Mouse (Mus musculus): ENCODE results near the gene Pmel. TPM values are rescaled to one million over a fixed set of nuclear protein-coding genes. Genes with fewer than 3 reads are reported as not detected.
A peak's percentile ranks its signal among the peaks of the same experiment; 100 is the strongest.

Gene Pmel
- polyA plus RNA-seq, 1 experiment from 2014 or later, result 4.0 TPM

DNA sequence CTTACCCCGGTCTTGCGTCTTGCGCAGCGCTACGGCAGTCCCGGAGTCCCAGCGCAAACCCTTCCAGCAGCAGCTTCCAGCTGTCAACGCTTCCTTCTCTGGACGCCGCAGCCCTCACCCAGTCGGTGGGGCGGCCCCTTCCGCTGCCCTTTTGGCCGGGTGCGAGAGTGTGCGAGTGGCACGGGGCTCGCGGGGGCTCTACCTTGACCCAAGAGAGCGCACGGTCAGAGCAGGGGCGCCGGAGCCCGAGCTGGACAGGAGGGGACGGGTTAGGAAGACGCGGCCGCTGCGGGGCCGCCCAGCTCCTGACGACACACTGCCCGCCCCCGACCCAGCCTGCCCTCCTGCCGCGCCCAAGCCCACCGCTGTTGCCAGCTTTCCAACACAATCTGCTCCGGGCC is 39.8 kb downstream of the Pmel start:
- Histone ChIP-seq H3K36me3 (ENCODE audit: control insufficient read depth, insufficient read depth, low read length) (no peaks in the 10 kb centered on the region), H3K9ac (ENCODE audit: low read length) (peak overlapping the region; percentile 72), H3K27ac (ENCODE audit: low read depth, low read length) (no peak overlapping the region), H3K4me1 (ENCODE audit: control insufficient read depth, insufficient read depth, low read length) (peaks cover 3% of the 10 kb centered on the region; the same call in 1 of the 2 replicates), H3K4me2 (ENCODE audit: low read depth) (peak overlapping the region; percentile 95), H3K4me3 (ENCODE audit: low read depth, low read length) (peak overlapping the region; percentile 55), H3K9me3 (ENCODE audit: control insufficient read depth, low read length) (no peaks in the 10 kb centered on the region), H3K27me3 (ENCODE audit: control insufficient read depth, insufficient read depth, low read length) (peaks cover 23% of the 10 kb centered on the region)
- peak; percentile 54 for DNase-seq (ENCODE audit: low spot score)
- no peak for ATAC-seq (ENCODE audit: insufficient read depth, low FRiP score, low TSS enrichment)
- under 1% methylated on average over 35 of the region's 37 CpGs for WGBS

DNA sequence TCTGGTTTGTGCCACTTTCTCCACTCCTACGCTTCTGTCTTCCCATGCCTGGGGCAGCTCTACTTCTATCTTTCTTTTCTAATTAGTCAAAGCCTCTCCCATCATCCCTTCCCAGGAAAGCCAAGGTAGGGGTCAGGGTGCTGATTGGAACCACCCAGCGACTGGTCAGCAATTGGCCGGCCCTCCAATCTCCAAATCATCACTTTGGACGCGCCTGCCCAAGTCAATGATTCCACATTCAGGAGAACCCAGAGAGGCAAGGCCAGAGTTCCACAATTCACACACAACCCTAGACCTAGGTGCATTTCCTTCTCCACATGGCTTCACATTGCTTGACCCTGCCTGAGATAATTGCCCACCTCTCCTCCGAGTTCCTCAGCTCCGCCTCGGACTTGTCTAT is 40.2 kb downstream of the Pmel start:
- H3K9ac ChIP-seq (ENCODE audit: low read length), result peak overlapping the region; percentile 72
- ATAC-seq (ENCODE audit: insufficient read depth, low FRiP score, low TSS enrichment), result no peak
- no peak overlapping the region for H3K27ac ChIP-seq (ENCODE audit: low read depth, low read length)
- peak; percentile 14 for DNase-seq (ENCODE audit: low spot score)
- peaks cover 7% of the 10 kb centered on the region; the same call in 1 of the 2 replicates for H3K4me1 ChIP-seq (ENCODE audit: control insufficient read depth, insufficient read depth, low read length)
- no peaks in the 10 kb centered on the region for H3K9me3 ChIP-seq (ENCODE audit: control insufficient read depth, low read length)
- H3K4me2 ChIP-seq (ENCODE audit: low read depth), result peak overlapping the region; percentile 95
- peak overlapping the region; percentile 55 for H3K4me3 ChIP-seq (ENCODE audit: low read depth, low read length)
- H3K27me3 ChIP-seq (ENCODE audit: control insufficient read depth, insufficient read depth, low read length), result peaks cover 23% of the 10 kb centered on the region
- 15% methylated on average over 8 of the region's 8 CpGs for WGBS
- H3K36me3 ChIP-seq (ENCODE audit: control insufficient read depth, insufficient read depth, low read length), result no peaks in the 10 kb centered on the region

DNA sequence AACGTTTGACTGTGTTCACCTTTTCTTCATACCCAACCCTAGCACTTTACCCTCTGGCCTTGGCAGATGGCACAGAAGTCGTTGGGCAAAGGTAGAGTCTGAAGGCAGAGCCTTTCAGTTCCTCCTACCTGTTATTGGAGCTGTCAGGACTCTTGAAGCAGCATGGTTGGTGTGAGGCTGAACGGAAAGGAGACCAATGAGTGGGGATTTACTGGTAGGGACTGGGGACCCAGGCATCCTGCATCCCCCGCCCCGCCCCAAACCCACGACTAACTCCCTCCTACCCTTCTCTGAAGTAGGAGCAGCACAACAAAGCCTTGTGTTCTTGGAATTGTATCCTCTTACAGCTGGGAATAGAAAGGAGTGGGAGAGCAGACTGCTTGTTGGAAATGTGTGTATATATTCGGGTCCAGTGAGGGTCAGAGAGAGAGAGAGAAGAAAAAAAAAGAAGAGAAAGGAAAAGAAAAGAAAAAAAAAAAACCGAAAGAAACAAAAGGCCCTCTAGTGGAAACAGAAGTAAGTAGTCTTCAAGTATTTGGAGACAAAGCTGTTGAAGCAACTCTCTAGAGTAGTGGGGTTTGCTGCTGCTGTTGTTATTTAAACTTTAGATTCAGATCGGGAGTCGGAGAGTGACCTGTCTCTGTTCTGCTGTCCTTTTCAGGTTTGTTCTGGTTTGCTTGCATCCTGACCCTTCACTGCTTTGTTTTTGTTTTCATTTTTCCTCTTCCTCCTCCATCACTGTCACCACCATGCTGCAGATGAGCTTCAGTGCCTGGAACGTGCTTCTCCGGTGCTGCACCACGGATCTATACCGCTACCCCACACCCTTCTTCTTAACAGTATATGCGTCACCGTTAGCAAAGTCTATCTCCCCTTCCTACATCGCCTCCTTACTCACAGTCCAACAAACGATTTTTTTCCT is 40.9 kb downstream of the Pmel start, which contains the start of gene Dgka:
Gene Dgka (minus strand): TSS at position 176 of the 922 bp plus-strand sequence.
- Histone ChIP-seq H3K36me3 (ENCODE audit: control insufficient read depth, insufficient read depth, low read length) (no peaks in the 10 kb centered on the region), H3K9me3 (ENCODE audit: control insufficient read depth, low read length) (no peaks in the 10 kb centered on the region), H3K27me3 (ENCODE audit: control insufficient read depth, insufficient read depth, low read length) (peaks cover 23% of the 10 kb centered on the region), H3K9ac (ENCODE audit: low read length) (peak within 1 kb of the TSS; percentile 72), H3K4me2 (ENCODE audit: low read depth) (peak within 1 kb of the TSS; percentile 95), H3K4me1 (ENCODE audit: control insufficient read depth, insufficient read depth, low read length) (peaks cover 12% of the 10 kb centered on the region), H3K27ac (ENCODE audit: low read depth, low read length) (no peak within 1 kb of the TSS), H3K4me3 (ENCODE audit: low read depth, low read length) (peak within 1 kb of the TSS; percentile 55)
- ATAC-seq (ENCODE audit: insufficient read depth, low FRiP score, low TSS enrichment), result no peak
- DNase-seq (ENCODE audit: low spot score), result no peak
- 21% methylated on average over 18 of the region's 18 CpGs for WGBS

DNA sequence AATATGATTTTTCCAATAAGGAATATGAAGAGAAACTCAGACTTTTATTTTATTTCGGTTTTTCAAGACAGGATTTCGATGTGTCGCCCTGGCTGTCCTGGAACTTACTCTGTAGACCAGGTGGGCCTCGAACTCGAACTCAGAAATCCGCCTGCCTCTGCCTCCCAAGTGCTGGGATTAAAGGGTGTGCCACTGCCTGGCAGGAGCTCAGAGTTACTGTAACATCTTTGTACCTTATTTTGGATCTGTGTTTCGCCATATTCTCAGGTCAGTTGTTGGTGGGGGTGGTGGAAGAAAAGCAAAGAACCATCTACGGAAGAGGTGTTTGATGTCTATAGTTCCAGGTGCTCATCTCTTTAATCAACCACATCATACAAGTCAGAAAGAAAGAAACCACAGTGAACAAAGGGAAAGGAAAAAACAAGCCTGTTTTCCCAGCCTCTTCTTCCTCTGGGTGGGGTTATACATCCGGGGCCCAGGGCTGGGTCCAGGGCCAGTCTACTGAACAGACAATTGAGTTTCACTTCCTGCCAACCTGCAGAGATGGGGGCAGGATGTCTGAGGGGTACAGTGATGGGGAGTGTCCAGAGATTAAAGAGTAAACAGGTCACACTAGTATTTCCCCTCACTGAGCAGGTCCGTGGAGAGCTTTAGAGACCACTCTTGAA is 42.1 kb downstream of the Pmel start:
- H3K27me3 ChIP-seq (ENCODE audit: control insufficient read depth, insufficient read depth, low read length), result peaks cover 23% of the 10 kb centered on the region
- H3K4me3 ChIP-seq (ENCODE audit: low read depth, low read length), result no peak overlapping the region
- ATAC-seq (ENCODE audit: insufficient read depth, low FRiP score, low TSS enrichment) (no peak), DNase-seq (ENCODE audit: low spot score) (no peak)
- no peaks in the 10 kb centered on the region for H3K9me3 ChIP-seq (ENCODE audit: control insufficient read depth, low read length)
- no peak overlapping the region for H3K9ac ChIP-seq (ENCODE audit: low read length)
- H3K4me1 ChIP-seq (ENCODE audit: control insufficient read depth, insufficient read depth, low read length), result peaks cover 12% of the 10 kb centered on the region
- 95% methylated on average over 10 of the region's 10 CpGs for WGBS
- H3K27ac ChIP-seq (ENCODE audit: low read depth, low read length), result no peak overlapping the region
- no peaks in the 10 kb centered on the region for H3K36me3 ChIP-seq (ENCODE audit: control insufficient read depth, insufficient read depth, low read length)
- no peak overlapping the region for H3K4me2 ChIP-seq (ENCODE audit: low read depth)

DNA sequence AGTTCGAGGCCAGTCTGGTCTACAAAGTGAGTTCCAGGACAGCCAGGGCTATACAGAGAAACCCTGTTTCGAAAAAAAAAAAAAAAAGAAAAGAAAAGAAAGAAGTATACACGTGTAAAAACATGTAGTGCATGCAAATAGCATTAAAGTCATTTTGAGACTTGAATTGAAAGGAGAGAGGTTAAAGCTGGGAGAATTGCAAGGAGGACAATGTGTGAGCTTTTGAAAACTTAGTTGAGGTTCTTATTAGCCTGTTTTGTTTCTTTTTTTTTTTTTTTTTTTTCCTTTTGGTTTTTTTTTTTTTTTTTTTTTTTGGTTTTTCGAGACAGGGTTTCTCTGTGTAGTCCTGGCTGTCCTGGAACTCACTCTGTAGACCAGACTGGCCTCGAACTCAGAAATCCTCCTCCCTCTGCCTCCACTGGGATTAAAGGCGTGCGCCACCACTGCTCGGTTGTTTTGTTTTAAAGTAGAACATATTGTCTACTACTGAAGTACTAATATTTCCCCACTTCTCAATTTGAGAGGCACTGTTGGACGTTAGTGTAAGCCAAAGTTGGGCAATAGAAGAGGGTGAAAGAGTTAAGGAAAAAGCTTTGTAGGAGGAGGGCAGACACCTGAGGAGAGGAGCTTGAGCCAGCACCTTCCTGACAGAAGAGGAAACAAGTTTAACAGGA is 43.1 kb downstream of the Pmel start:
- Histone ChIP-seq H3K9ac (ENCODE audit: low read length) (peak overlapping the region; percentile 78), H3K4me2 (ENCODE audit: low read depth) (peak overlapping the region; percentile 62), H3K36me3 (ENCODE audit: control insufficient read depth, insufficient read depth, low read length) (no peaks in the 10 kb centered on the region), H3K4me1 (ENCODE audit: control insufficient read depth, insufficient read depth, low read length) (peaks cover 12% of the 10 kb centered on the region), H3K27me3 (ENCODE audit: control insufficient read depth, insufficient read depth, low read length) (peaks cover 21% of the 10 kb centered on the region), H3K27ac (ENCODE audit: low read depth, low read length) (peak overlapping the region; percentile 86; the same call in 1 of the 2 replicates), H3K9me3 (ENCODE audit: control insufficient read depth, low read length) (no peaks in the 10 kb centered on the region), H3K4me3 (ENCODE audit: low read depth, low read length) (peak overlapping the region; percentile 72)
- whole genome bisulfite sequencing, result 53% methylated on average over 8 of the region's 9 CpGs
- ATAC-seq (ENCODE audit: insufficient read depth, low FRiP score, low TSS enrichment) (no peak), DNase-seq (ENCODE audit: low spot score) (peak; percentile 19)

DNA sequence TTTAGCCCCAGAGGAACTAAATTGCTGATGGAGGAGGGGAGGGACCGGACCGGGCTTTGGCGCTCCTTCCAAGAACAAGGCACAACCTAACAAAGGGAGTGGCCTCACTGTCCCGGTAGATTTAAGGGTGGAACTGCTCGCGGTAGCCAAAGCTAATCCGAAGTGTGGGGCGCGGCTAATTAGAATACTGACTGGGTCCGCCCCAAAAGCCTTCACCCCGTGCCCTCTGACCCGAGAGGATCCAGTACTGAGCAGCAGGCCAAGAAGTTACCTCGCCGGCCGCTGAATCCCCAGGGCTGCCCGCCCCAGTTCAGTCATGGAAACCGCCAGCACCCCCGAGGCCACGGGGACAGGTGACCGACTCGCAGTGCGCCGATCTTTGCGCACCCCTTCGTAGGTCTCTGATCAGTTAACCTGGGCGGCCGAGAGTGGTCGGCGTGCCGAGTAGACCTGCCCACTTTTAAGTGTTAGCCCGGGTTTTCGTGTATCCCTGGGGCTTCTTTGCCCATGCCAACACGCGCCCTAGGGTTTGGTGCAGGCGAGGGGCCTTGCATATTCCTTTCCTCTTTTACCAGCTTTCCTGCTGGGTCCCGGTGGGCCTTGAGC is 43.8 kb downstream of the Pmel start, which contains the start of gene Pym1:
Gene Pym1 (plus strand): TSS at position 244 of the 606 bp plus-strand sequence.
- H3K27ac ChIP-seq (ENCODE audit: low read depth, low read length), result peak within 1 kb of the TSS; percentile 86
- H3K9ac ChIP-seq (ENCODE audit: low read length), result peak within 1 kb of the TSS; percentile 78
- no peaks in the 10 kb centered on the region for H3K9me3 ChIP-seq (ENCODE audit: control insufficient read depth, low read length)
- peaks cover 12% of the 10 kb centered on the region for H3K4me1 ChIP-seq (ENCODE audit: control insufficient read depth, insufficient read depth, low read length)
- peak; percentile 59 for DNase-seq (ENCODE audit: low spot score)
- H3K27me3 ChIP-seq (ENCODE audit: control insufficient read depth, insufficient read depth, low read length), result peaks cover 17% of the 10 kb centered on the region
- peak; percentile 54 for ATAC-seq (ENCODE audit: insufficient read depth, low FRiP score, low TSS enrichment)
- under 1% methylated on average over 36 of the region's 36 CpGs for WGBS
- H3K4me3 ChIP-seq (ENCODE audit: low read depth, low read length), result peak within 1 kb of the TSS; percentile 72
- H3K4me2 ChIP-seq (ENCODE audit: low read depth), result peak within 1 kb of the TSS; percentile 84
- H3K36me3 ChIP-seq (ENCODE audit: control insufficient read depth, insufficient read depth, low read length), result no peaks in the 10 kb centered on the region

DNA sequence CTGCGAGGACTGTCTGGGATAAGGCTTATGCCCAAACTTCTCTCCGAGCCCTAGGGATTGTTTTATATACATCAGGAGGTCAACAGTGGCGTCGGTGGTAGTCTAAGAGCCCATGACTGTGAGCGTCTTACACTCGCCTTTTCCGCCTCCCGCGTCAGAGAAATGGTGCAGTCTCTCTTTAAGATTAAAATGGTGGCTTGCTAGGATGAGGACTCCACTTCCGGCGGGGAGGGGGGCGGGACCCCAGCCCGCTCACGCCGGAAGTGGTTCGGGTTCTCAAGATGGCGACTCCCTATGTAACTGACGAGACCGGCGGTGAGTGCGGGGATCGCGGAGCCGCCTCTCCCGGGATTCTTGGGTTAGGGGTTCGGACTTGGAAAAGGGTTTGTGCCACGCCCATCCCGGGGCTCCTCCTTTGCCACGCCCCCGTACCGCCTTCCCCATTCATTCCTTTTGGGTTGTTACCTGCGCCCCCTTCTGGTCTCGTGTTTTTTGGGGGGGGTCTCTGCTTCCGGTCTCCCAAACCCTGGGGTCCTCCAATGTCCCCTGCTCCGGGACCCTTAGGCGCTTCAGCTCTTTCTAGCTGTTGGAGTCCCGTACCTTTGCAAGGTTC is 44.4 kb downstream of the Pmel start:
- peak overlapping the region; percentile 78 for H3K9ac ChIP-seq (ENCODE audit: low read length)
- WGBS, result under 1% methylated on average over 37 of the region's 37 CpGs
- H3K9me3 ChIP-seq (ENCODE audit: control insufficient read depth, low read length), result no peaks in the 10 kb centered on the region
- H3K4me3 ChIP-seq (ENCODE audit: low read depth, low read length), result peak overlapping the region; percentile 72
- ATAC-seq (ENCODE audit: insufficient read depth, low FRiP score, low TSS enrichment), result peak; percentile 93
- peaks cover 12% of the 10 kb centered on the region for H3K4me1 ChIP-seq (ENCODE audit: control insufficient read depth, insufficient read depth, low read length)
- peak overlapping the region; percentile 84 for H3K4me2 ChIP-seq (ENCODE audit: low read depth)
- DNase-seq (ENCODE audit: low spot score), result peak; percentile 95
- H3K27ac ChIP-seq (ENCODE audit: low read depth, low read length), result peak overlapping the region; percentile 86
- peaks cover 11% of the 10 kb centered on the region for H3K27me3 ChIP-seq (ENCODE audit: control insufficient read depth, insufficient read depth, low read length)
- H3K36me3 ChIP-seq (ENCODE audit: control insufficient read depth, insufficient read depth, low read length), result no peaks in the 10 kb centered on the region
